Mouse (Mus musculus) ovary, postnatal 36 days (tissue): ENCODE results near the gene Gm10337.

Experiments used
- DNase-seq: peaks from one replicate; pipeline ENCODE4 v3.0.0; 2022; ENCODE audit warnings: low spot score, mixed read lengths

The Gm10337 gene

DNA sequence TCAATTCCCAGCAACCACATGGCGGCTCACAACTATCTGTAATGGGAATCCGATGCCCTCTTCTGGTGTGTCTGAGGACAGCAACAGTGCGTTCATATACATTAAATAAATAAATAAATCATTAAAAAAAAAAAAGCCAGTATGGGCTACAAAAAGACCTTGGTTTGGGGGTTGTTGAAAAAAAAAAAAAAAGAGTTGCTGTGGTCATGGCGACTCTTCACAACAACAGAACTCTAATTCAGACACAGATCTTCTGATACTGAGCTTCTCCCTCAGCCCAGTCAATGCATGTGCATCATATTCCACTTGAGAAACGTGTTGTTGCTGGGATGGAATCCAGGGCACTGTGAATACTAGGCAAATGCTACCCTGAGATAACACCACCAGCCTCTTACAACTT lies 49.1 kb downstream of the Gm10337 start:
- no peak for DNase-seq
